Mouse (Mus musculus): ENCODE data around the gene Trpv4. TPM values are rescaled to one million over a fixed set of nuclear protein-coding genes. Genes with fewer than 3 reads are reported as not detected.
A peak's percentile ranks its signal among the peaks of the same experiment; 100 is the strongest.

Gene Trpv4
- polyA plus RNA-seq, 1 experiment from 2014 or later, result 0.26 TPM

DNA sequence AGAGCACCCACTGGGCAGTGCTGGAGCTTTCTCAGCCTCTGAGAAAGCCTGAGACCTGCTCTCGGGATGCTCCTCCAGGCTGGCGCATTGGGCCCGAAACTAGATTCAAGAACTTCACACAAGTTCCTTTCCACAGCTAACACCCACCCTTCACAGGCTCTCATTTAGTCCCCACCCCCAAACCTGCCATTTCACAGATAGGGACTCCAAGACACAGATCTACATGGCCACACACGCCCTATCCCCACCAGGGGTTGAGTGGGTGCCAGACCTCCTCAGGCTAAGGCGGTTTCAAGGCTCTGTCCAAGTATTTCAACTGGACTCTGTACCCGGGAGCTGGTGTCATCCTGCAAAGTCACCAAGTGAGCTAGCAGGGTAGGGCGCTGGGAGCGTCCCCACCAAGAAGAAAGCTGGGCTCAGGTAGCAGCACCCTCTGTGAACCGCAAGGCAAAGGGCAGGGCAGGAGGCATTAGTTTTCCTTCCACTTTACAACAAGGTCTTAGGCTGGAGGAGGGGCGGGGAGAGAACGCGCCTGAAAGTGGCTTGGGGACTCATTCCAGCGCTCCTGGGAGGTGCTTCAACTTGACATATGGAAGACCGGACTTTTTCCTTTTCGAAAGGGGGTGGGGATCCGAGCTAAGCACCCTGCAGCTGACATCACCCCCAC is 31.6 kb upstream of the Trpv4 start:
- H3K4me3 ChIP-seq (ENCODE audit: low read depth, low read length), result peak overlapping the region; percentile 67
- no peak overlapping the region for H3K27ac ChIP-seq (ENCODE audit: low read depth, low read length)
- no peaks in the 10 kb centered on the region for H3K36me3 ChIP-seq (ENCODE audit: control insufficient read depth, insufficient read depth, low read length)
- peak; percentile 93 for DNase-seq (ENCODE audit: low spot score, missing footprints)
- peak overlapping the region; percentile 90 for H3K9ac ChIP-seq (ENCODE audit: low read length)
- H3K4me2 ChIP-seq, result peak overlapping the region; percentile 95
- peaks cover 13% of the 10 kb centered on the region for H3K4me1 ChIP-seq (ENCODE audit: control insufficient read depth, insufficient read depth, low read length)
- H3K9me3 ChIP-seq (ENCODE audit: control insufficient read depth, low read length), result no peaks in the 10 kb centered on the region
- H3K27me3 ChIP-seq (ENCODE audit: control insufficient read depth, insufficient read depth, low read length), result no peaks in the 10 kb centered on the region
- WGBS, result 20% methylated on average over 16 of the region's 16 CpGs
- ATAC-seq (ENCODE audit: low FRiP score), result no peak

DNA sequence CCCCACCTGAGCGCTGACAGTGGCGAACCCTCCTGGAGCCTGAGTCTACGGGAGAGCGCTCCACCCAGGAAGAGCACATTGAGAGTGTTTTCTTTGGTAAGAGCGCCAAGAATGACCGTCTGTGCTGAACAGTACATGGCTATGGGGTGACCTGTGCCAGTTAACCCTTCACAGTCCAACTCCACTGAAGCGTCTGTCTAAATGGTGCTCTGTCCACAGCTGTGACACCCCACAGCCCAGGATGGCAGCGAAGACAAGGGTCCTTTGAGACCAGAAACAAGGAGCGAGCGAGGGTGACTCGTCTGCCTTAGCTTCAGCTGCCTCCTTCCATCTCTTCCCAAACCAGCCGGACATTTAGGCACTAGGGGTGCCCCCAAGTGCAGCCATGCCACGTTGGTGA is 30.5 kb upstream of the Trpv4 start:
- no peak for DNase-seq (ENCODE audit: low spot score, missing footprints)
- ATAC-seq (ENCODE audit: low FRiP score), result no peak
- no peak overlapping the region; the same call in 1 of the 2 replicates for H3K9ac ChIP-seq (ENCODE audit: low read length)
- no peak overlapping the region for H3K27ac ChIP-seq (ENCODE audit: low read depth, low read length)
- no peaks in the 10 kb centered on the region for H3K36me3 ChIP-seq (ENCODE audit: control insufficient read depth, insufficient read depth, low read length)
- H3K4me1 ChIP-seq (ENCODE audit: control insufficient read depth, insufficient read depth, low read length), result peaks cover 13% of the 10 kb centered on the region
- H3K27me3 ChIP-seq (ENCODE audit: control insufficient read depth, insufficient read depth, low read length), result no peaks in the 10 kb centered on the region
- no peaks in the 10 kb centered on the region for H3K9me3 ChIP-seq (ENCODE audit: control insufficient read depth, low read length)
- no peak overlapping the region for H3K4me2 ChIP-seq
- no peak overlapping the region for H3K4me3 ChIP-seq (ENCODE audit: low read depth, low read length)
- 89% methylated on average over 13 of the region's 13 CpGs for WGBS

DNA sequence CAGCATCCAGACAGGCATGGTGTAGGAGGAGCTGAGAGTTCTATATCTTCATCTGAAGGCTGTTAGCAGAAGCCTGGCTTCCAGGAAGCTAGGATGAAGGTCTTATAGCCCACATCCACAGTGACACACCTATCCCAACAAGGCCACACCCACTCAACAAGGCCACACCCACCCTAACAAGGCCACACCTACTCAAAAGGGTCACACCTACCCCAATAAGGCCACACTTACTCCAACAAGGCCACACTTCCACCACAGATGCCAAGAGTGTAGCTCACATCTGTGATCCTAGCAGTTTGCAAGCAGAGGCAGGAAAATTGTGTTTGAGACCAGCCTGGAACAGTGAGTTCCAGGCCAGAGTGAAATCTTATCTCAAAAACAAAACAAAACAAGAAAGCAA is 29.7 kb upstream of the Trpv4 start:
- ATAC-seq (ENCODE audit: low FRiP score) (no peak), DNase-seq (ENCODE audit: low spot score, missing footprints) (no peak)
- peaks cover 13% of the 10 kb centered on the region for H3K4me1 ChIP-seq (ENCODE audit: control insufficient read depth, insufficient read depth, low read length)
- H3K27me3 ChIP-seq (ENCODE audit: control insufficient read depth, insufficient read depth, low read length), result no peaks in the 10 kb centered on the region
- H3K9ac ChIP-seq (ENCODE audit: low read length), result no peak overlapping the region
- no peaks in the 10 kb centered on the region for H3K9me3 ChIP-seq (ENCODE audit: control insufficient read depth, low read length)
- no peak overlapping the region for H3K4me3 ChIP-seq (ENCODE audit: low read depth, low read length)
- H3K36me3 ChIP-seq (ENCODE audit: control insufficient read depth, insufficient read depth, low read length), result no peaks in the 10 kb centered on the region
- no peak overlapping the region for H3K27ac ChIP-seq (ENCODE audit: low read depth, low read length)
- no peak overlapping the region for H3K4me2 ChIP-seq

DNA sequence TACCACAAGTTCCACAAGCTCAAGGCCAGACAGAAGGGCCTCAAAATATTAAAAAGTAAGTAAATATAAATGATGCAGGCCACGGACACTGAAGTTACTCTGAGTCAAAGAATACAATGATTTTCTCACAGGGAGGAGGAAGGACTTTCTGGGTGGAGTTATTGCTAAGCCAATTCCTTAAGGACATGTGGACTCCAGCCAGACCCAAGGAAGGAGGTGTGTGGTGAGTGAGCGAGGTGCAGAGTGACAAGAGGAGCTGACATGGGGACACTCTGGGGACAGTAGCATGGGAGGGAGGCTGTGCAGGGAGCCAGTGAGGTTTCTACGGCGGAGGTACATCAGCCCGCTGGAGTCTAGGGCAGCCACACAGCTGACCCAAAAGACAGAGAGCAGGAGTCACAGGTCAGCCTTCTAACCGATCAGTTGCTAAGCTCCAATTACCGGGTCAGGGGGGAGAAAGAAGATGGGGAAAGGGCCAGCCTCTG is 28.5 kb upstream of the Trpv4 start:
- Histone ChIP-seq H3K4me1 (ENCODE audit: control insufficient read depth, insufficient read depth, low read length) (peaks cover 13% of the 10 kb centered on the region), H3K4me3 (ENCODE audit: low read depth, low read length) (no peak overlapping the region), H3K9me3 (ENCODE audit: control insufficient read depth, low read length) (no peaks in the 10 kb centered on the region), H3K36me3 (ENCODE audit: control insufficient read depth, insufficient read depth, low read length) (no peaks in the 10 kb centered on the region), H3K27ac (ENCODE audit: low read depth, low read length) (no peak overlapping the region), H3K27me3 (ENCODE audit: control insufficient read depth, insufficient read depth, low read length) (no peaks in the 10 kb centered on the region), H3K9ac (ENCODE audit: low read length) (no peak overlapping the region), H3K4me2 (no peak overlapping the region)
- no peak for ATAC-seq (ENCODE audit: low FRiP score)
- 70% methylated on average over 7 of the region's 7 CpGs for WGBS
- DNase-seq (ENCODE audit: low spot score, missing footprints), result no peak

DNA sequence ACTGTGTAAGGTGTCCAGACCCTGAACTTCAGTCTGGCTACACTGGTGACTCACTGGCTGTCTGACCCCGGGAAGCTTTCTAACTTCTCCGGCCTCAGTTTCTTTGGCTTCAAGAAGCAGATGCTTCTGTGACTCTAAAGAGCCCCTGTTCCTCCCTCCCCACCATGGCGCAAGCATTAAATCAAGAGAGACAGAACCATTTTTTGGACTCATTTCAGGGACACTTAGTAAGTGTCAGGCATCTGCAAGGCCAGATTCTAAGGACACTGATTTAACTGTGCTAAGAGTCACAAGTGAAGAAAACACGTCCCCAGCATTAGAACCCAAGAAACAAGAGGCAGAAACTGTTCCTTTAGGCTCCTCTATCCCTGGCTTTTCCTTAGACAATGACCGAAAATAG is 27.8 kb upstream of the Trpv4 start:
- no peak for DNase-seq (ENCODE audit: low spot score, missing footprints)
- WGBS, result 93% methylated on average over 5 of the region's 5 CpGs
- H3K9ac ChIP-seq (ENCODE audit: low read length), result no peak overlapping the region

DNA sequence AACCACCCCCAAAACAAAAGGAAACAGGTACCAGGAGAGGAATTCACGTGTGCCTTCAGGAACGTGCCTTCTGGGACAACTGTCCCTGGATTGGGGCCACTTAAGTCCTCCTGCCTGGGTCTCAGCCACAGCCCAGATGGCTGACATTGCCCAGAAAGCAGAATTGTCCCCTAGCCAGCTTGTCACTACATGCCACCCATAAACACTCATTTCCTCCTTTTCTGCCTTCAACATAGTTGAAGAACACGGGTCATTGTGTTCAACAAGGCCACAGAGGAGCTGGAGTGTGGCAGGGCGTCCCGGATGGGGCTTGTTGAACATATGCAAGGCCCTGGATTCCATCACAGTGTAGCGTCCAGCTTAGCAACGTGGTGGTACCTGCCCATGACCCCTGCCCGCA is 23.5 kb upstream of the Trpv4 start:
- DNase-seq (ENCODE audit: low spot score, missing footprints), result no peak
- H3K36me3 ChIP-seq (ENCODE audit: control insufficient read depth, insufficient read depth, low read length), result 0 out of 2 replicates have a peak, but pooled peaks cover 2% of the 10 kb centered on the region
- ATAC-seq (ENCODE audit: low FRiP score), result no peak
- H3K9ac ChIP-seq (ENCODE audit: low read length), result no peak overlapping the region
- no peak overlapping the region for H3K27ac ChIP-seq (ENCODE audit: low read depth, low read length)
- H3K4me2 ChIP-seq, result no peak overlapping the region
- no peaks in the 10 kb centered on the region; the same call in 1 of the 2 replicates for H3K27me3 ChIP-seq (ENCODE audit: control insufficient read depth, insufficient read depth, low read length)
- no peak overlapping the region for H3K4me3 ChIP-seq (ENCODE audit: low read depth, low read length)
- no peaks in the 10 kb centered on the region for H3K9me3 ChIP-seq (ENCODE audit: control insufficient read depth, low read length)
- H3K4me1 ChIP-seq (ENCODE audit: control insufficient read depth, insufficient read depth, low read length), result peaks cover 4% of the 10 kb centered on the region; the same call in 1 of the 2 replicates
- WGBS, result 87% methylated on average over 8 of the region's 8 CpGs

More for the DNA sequence above, 27.8 kb upstream of the Trpv4 start:
- Histone ChIP-seq H3K27me3 (ENCODE audit: control insufficient read depth, insufficient read depth, low read length) (no peaks in the 10 kb centered on the region), H3K27ac (ENCODE audit: low read depth, low read length) (no peak overlapping the region), H3K9me3 (ENCODE audit: control insufficient read depth, low read length) (no peaks in the 10 kb centered on the region), H3K4me1 (ENCODE audit: control insufficient read depth, insufficient read depth, low read length) (peaks cover 8% of the 10 kb centered on the region), H3K4me3 (ENCODE audit: low read depth, low read length) (no peak overlapping the region), H3K4me2 (no peak overlapping the region), H3K36me3 (ENCODE audit: control insufficient read depth, insufficient read depth, low read length) (no peaks in the 10 kb centered on the region)
- no peak for ATAC-seq (ENCODE audit: low FRiP score)

DNA sequence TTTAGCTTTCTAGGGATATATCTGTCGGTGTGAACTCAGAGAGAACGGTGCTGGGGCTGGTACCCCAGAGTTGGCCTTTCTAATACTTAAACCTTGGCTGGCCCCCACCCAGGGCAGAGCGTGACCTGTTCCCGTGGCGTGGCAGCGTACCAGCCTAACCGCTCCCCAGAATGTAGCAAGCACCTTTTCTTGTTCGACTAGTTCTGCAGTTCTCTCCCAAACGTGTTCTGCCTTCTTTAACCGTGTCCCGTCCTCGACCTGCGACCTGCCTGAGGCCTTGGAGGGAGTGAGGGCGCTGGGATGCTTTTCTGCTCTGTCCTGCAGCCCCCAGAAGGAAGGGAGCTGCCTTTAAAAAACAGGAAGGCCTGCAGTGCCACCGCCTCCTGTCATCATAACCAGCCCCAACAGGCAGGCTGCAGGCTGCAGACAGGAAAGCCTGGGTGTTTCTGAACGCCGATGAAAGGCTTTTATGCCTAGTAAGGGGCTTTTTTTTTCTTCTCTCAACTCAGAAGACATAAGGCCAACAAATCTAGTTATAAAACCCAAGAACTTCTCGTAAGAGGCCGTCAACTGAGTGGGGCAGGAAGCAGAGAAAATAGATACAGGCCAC is 22.6 kb upstream of the Trpv4 start:
- H3K36me3 ChIP-seq (ENCODE audit: control insufficient read depth, insufficient read depth, low read length), result 0 out of 2 replicates have a peak, but pooled peaks cover 2% of the 10 kb centered on the region
- ATAC-seq (ENCODE audit: low FRiP score) (no peak), DNase-seq (ENCODE audit: low spot score, missing footprints) (no peak)
- H3K4me1 ChIP-seq (ENCODE audit: control insufficient read depth, insufficient read depth, low read length), result peaks cover 4% of the 10 kb centered on the region; the same call in 1 of the 2 replicates
- no peak overlapping the region for H3K4me3 ChIP-seq (ENCODE audit: low read depth, low read length)
- no peak overlapping the region for H3K27ac ChIP-seq (ENCODE audit: low read depth, low read length)
- H3K9me3 ChIP-seq (ENCODE audit: control insufficient read depth, low read length), result no peaks in the 10 kb centered on the region
- H3K27me3 ChIP-seq (ENCODE audit: control insufficient read depth, insufficient read depth, low read length), result no peaks in the 10 kb centered on the region; the same call in 1 of the 2 replicates
- no peak overlapping the region for H3K4me2 ChIP-seq
- 82% methylated on average over 19 of the region's 19 CpGs for WGBS
- H3K9ac ChIP-seq (ENCODE audit: low read length), result no peak overlapping the region

DNA sequence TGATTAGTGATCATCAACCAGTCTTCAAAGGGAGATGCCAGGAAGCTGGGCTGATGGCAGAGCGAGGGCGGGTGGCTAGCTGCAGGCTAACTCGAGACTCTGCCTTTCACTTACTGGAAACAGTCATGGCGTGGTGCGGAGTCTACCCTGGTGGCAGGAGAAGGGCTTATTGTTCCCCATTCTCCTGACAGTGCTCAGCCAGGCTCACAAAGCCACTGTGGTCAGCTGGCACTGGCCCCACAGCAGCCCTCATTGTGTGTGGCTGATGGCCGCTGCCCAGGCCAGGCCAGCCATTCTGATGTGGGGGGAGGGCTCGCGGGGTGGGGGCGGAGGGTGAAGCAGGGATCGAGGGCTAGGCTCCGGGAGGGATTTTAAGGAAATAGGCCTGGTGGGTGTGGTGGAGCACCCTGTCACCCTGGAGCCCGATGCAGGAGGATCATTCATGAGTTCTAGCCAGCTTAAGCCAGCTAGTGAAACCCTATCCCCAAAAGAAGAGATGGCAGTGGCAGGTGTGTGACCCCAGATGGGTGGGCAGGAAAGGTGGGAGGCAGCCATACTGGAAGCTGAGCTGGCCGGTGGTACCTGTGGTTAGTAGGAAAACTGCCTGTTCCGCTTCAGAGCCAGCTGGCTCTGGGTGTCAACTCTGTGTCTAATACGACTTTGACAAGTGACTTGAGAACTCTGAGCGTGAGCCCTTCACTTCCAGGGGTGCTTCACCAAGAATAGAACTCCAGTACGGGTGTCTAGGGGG is 21.8 kb upstream of the Trpv4 start:
- ATAC-seq (ENCODE audit: low FRiP score) (no peak), DNase-seq (ENCODE audit: low spot score, missing footprints) (no peak)
- peak overlapping the region; percentile 20; the same call in 1 of the 2 replicates for H3K9ac ChIP-seq (ENCODE audit: low read length)
- no peak overlapping the region for H3K4me3 ChIP-seq (ENCODE audit: low read depth, low read length)
- WGBS, result 66% methylated on average over 17 of the region's 17 CpGs
- no peaks in the 10 kb centered on the region for H3K9me3 ChIP-seq (ENCODE audit: control insufficient read depth, low read length)
- H3K36me3 ChIP-seq (ENCODE audit: control insufficient read depth, insufficient read depth, low read length), result peaks cover 3% of the 10 kb centered on the region; the same call in 1 of the 2 replicates
- peaks cover 4% of the 10 kb centered on the region; the same call in 1 of the 2 replicates for H3K4me1 ChIP-seq (ENCODE audit: control insufficient read depth, insufficient read depth, low read length)
- H3K27ac ChIP-seq (ENCODE audit: low read depth, low read length), result no peak overlapping the region
- H3K27me3 ChIP-seq (ENCODE audit: control insufficient read depth, insufficient read depth, low read length), result no peaks in the 10 kb centered on the region; the same call in 1 of the 2 replicates
- H3K4me2 ChIP-seq, result no peak overlapping the region

DNA sequence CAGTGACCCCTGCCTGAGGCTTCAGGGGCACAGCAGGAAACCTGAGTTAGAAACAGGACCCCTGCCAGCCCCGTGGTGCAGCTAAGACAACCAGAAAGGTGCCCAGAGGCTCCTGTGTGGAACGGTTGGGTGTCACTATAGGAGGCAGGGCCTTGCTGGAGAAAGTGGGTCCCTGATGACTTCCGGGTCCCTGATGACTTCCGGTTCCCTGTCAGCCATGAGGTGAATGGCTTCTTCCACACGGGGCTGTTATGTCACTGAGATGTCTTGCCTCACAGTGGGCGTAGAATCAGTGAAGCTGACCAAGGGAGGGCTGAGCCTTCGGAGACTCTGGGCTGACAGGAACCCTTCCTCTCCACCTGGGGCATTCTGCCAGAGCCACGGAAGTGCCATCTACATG is 16.4 kb upstream of the Trpv4 start:
- WGBS, result 85% methylated on average over 8 of the region's 8 CpGs
- H3K4me3 ChIP-seq (ENCODE audit: low read depth, low read length), result no peak overlapping the region
- H3K36me3 ChIP-seq (ENCODE audit: control insufficient read depth, insufficient read depth, low read length), result peaks cover 4% of the 10 kb centered on the region; the same call in 1 of the 2 replicates
- no peaks in the 10 kb centered on the region for H3K9me3 ChIP-seq (ENCODE audit: control insufficient read depth, low read length)
- no peak overlapping the region for H3K27ac ChIP-seq (ENCODE audit: low read depth, low read length)
- no peak for ATAC-seq (ENCODE audit: low FRiP score)
- H3K9ac ChIP-seq (ENCODE audit: low read length), result no peak overlapping the region
- DNase-seq (ENCODE audit: low spot score, missing footprints), result no peak
- H3K4me2 ChIP-seq, result no peak overlapping the region
- H3K27me3 ChIP-seq (ENCODE audit: control insufficient read depth, insufficient read depth, low read length), result no peaks in the 10 kb centered on the region; the same call in 1 of the 2 replicates
- 0 out of 2 replicates have a peak, but pooled peaks cover under 1% of the 10 kb centered on the region for H3K4me1 ChIP-seq (ENCODE audit: control insufficient read depth, insufficient read depth, low read length)

All from midbrain, embryonic 11.5 days (tissue).